Mouse (Mus musculus): Measurements from ENCODE around the gene Cnppd1. TPM values are rescaled to one million over a fixed set of nuclear protein-coding genes. Genes with fewer than 3 reads are reported as not detected.
A peak's percentile ranks its signal among the peaks of the same experiment; 100 is the strongest.

The Cnppd1 gene
- polyA plus RNA-seq, 1 experiment from 2014 or later, result 52.3 TPM

DNA sequence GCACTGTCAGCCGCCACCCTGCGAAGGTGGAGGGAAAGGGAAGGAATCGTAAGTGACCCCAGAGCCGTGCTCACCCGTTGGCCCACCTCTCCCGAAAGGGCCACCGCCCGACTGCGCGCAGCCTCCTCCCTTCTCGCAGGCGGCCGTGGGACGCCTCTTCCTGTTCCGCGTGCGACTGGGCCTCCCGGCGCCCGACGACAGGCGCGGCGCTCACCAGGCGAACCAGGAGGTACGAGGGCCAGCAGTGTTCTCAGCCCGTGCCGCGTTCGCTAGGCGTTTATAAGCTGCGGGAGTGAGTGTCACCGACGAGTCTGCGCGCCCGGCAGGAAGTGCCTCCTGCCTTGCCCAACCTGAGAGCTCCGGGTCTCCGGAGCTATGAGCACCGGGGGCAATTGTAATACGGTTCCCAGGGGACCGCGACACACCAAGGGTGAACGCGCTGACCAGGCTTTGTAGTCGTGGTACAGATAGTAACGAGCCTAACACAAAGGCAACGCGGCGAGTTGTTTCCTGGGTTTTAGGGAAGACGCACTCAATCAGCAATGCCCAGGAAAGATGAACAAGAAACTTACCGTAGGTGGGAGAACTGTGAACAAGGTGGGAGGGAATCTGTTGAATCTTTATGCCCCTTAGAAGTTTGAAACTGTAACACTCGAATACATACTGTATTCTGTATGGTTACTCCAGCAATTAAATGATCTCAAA is 873 bp downstream of the Cnppd1 start:
- ATAC-seq (ENCODE audit: low FRiP score, low read depth), result 0 out of 2 replicates have a peak, but pooled peaks have one; percentile 4
- Histone ChIP-seq H3K9ac (peak overlapping the region; percentile 92), H3K9me3 (no peaks in the 10 kb centered on the region), H3K27me3 (no peaks in the 10 kb centered on the region), H3K27ac (replicated peaks) (peak overlapping the region; percentile 99), H3K4me3 (peak overlapping the region; percentile 90), H3K4me2 (peak overlapping the region; percentile 98), H3K36me3 (peaks cover 47% of the 10 kb centered on the region), H3K4me1 (replicated peaks) (peaks cover 39% of the 10 kb centered on the region)
- WGBS, result under 1% methylated on average over 47 of the region's 53 CpGs

DNA sequence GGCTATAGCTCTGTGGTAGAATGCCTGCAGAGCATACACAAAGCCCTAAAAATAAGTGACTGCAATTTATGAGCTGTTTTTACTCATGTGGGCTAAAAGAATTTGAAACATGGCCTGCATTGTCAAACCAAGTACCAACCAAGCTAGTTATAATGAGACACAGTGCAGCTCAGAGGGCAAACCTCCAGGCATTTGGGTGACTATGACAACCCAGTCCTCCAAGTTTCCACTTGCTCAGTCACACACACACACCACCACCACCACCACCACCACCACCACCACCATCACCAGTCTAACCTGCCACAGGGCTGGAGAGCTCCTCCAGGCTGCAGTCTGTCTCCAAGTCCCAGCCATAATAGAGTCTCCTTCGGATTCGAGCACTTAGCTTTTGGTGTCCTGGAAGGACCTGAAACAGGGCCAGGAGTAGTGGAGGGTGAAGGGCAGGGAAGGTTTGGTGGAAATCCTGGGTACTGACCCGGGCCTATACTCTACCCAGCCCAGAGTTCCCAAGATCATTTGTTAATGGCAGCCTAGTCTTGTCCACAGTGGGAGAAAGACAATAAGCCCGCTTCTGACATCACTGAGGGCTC is 1.8 kb downstream of the Cnppd1 start:
- no peaks in the 10 kb centered on the region for H3K27me3 ChIP-seq
- peaks cover 47% of the 10 kb centered on the region for H3K36me3 ChIP-seq
- peak overlapping the region; percentile 92 for H3K9ac ChIP-seq
- peak overlapping the region; percentile 98 for H3K4me2 ChIP-seq
- H3K27ac ChIP-seq (replicated peaks), result peak overlapping the region; percentile 99
- peak overlapping the region; percentile 90 for H3K4me3 ChIP-seq
- H3K9me3 ChIP-seq, result no peaks in the 10 kb centered on the region
- no peak for ATAC-seq (ENCODE audit: low FRiP score, low read depth)
- H3K4me1 ChIP-seq (replicated peaks), result peaks cover 39% of the 10 kb centered on the region
- 52% methylated on average over 4 of the region's 4 CpGs for WGBS

- Histone ChIP-seq H3K36me3 (peaks cover 36% of the 10 kb centered on the region), H3K27ac (replicated peaks) (no peak overlapping the region), H3K9me3 (no peaks in the 10 kb centered on the region), H3K27me3 (no peaks in the 10 kb centered on the region), H3K4me2 (no peak overlapping the region), H3K4me3 (no peak overlapping the region), H3K9ac (no peak overlapping the region), H3K4me1 (replicated peaks) (peaks cover 24% of the 10 kb centered on the region)
- no peak for ATAC-seq (ENCODE audit: low FRiP score, low read depth)
- WGBS, result 94% methylated on average over 2 of the region's 2 CpGs
Measured at GRCm38 (mm10) chr1:75138448-75138847, 4.1 kb downstream of the Cnppd1 start.

GRCm38 (mm10) chr1:75136730-75137129 is 5.8 kb downstream of the Cnppd1 start:
- Histone ChIP-seq H3K4me2 (no peak overlapping the region), H3K27me3 (no peaks in the 10 kb centered on the region), H3K36me3 (peaks cover 36% of the 10 kb centered on the region), H3K27ac (replicated peaks) (no peak overlapping the region), H3K9ac (no peak overlapping the region), H3K4me1 (replicated peaks) (peaks cover 23% of the 10 kb centered on the region), H3K9me3 (no peaks in the 10 kb centered on the region), H3K4me3 (no peak overlapping the region)
- 80% methylated on average over 3 of the region's 3 CpGs for WGBS
- no peak for ATAC-seq (ENCODE audit: low FRiP score, low read depth)

- H3K9ac ChIP-seq, result no peak overlapping the region
- H3K36me3 ChIP-seq, result peaks cover 36% of the 10 kb centered on the region
- H3K27ac ChIP-seq (replicated peaks), result no peak overlapping the region
- no peak overlapping the region for H3K4me3 ChIP-seq
- 86% methylated on average over 6 of the region's 6 CpGs for WGBS
- H3K9me3 ChIP-seq, result no peaks in the 10 kb centered on the region
- no peak overlapping the region for H3K4me2 ChIP-seq
- H3K27me3 ChIP-seq, result no peaks in the 10 kb centered on the region
- peaks cover 18% of the 10 kb centered on the region for H3K4me1 ChIP-seq (replicated peaks)
- no peak for ATAC-seq (ENCODE audit: low FRiP score, low read depth)
Measured at GRCm38 (mm10) chr1:75136293-75136692, 6.2 kb downstream of the Cnppd1 start.

DNA sequence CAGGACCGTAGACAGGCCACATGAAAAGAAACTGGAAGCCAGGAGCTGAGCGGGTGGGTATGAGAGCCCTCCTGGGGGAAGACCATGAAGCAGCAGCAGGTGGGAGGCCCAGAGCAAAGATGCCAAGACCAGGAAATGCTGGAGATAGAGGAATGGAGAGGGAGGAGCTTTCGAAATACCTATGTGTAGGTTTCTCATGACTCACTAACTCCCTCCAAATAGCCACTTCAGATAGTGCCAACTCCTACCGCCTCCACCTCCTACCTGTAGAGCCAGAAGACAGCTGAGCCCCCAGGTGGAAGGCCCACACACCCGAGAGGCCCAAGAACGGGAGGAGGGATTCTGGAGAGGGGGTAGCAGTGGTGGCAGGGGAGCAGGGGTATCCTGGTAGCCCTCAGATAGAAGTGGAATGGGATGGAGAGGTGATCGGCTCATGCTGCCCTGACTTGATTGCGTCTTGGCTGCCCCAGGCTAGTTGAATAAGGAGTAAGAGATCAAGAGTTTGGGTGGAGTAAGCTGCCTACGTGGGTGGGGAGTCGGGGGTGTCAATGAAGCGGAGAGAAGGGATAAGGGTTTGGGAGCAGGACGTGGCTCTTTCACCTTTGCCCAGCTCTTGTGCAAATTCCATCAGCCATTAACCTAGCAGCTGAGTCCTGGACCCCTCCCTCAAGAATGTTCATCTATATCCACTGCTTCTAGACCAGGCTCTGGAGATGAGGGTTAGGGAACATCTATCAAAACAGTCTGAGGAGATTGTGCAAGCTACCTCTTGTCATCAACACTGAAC is 8.9 kb downstream of the Cnppd1 start, which contains the start of gene Slc23a3:
Gene Slc23a3, minus strand, starts transcription at position 470 of the 787 bp plus-strand sequence.
- ATAC-seq (ENCODE audit: low FRiP score, low read depth), result no peak
- no peak within 1 kb of the TSS for H3K4me3 ChIP-seq

DNA sequence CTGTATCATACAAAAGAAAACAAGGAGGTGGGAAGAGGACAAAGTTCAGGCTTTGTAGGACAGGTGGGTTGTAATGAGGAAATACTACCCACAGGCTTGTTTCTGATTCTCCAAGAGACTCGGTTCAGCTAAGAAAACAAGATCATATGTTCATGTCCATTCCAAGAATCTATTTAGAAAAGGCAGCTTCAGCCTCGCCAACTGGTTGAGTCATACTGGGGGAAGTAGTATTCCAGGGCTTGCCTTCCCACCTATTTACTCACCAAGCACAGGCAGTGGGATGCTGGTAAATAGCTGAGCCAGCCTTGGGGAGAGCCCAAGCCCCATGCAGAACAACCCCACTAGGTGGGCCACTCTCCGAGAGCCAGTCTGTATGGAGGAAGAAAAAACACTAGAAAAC is 13.9 kb downstream of the Cnppd1 start:
- WGBS, result 86% methylated on average over 3 of the region's 3 CpGs
- H3K9me3 ChIP-seq, result no peaks in the 10 kb centered on the region
- no peak for ATAC-seq (ENCODE audit: low FRiP score, low read depth)

More for the DNA sequence above, 8.9 kb downstream of the Cnppd1 start, which contains the start of gene Slc23a3:
- H3K36me3 ChIP-seq, result peaks cover 27% of the 10 kb centered on the region
- H3K4me2 ChIP-seq, result no peak within 1 kb of the TSS
- no peaks in the 10 kb centered on the region for H3K27me3 ChIP-seq
- H3K9ac ChIP-seq, result no peak within 1 kb of the TSS
- H3K4me1 ChIP-seq (replicated peaks), result no peaks in the 10 kb centered on the region
- H3K27ac ChIP-seq (replicated peaks), result no peak within 1 kb of the TSS
- H3K9me3 ChIP-seq, result no peaks in the 10 kb centered on the region
- 68% methylated on average over 12 of the region's 12 CpGs for WGBS

GRCm38 (mm10) chr1:75125418-75125817 is 17.1 kb downstream of the Cnppd1 start:
- 0 out of 2 replicates have a peak overlapping the region, but pooled peaks have one; percentile 53 for H3K9ac ChIP-seq
- no peaks in the 10 kb centered on the region for H3K36me3 ChIP-seq
- H3K27ac ChIP-seq (replicated peaks), result peak overlapping the region; percentile 89; the same call in 1 of the 2 replicates
- peak overlapping the region; percentile 60 for H3K4me2 ChIP-seq
- no peaks in the 10 kb centered on the region for H3K9me3 ChIP-seq
- WGBS, result 38% methylated on average over 5 of the region's 5 CpGs
- H3K4me1 ChIP-seq (replicated peaks), result no peaks in the 10 kb centered on the region; the same call in 1 of the 2 replicates
- H3K27me3 ChIP-seq, result no peaks in the 10 kb centered on the region
- peak; percentile 6; the same call in 1 of the 2 replicates for ATAC-seq (ENCODE audit: low FRiP score, low read depth)
- peak overlapping the region; percentile 50 for H3K4me3 ChIP-seq

More for the DNA sequence above, 13.9 kb downstream of the Cnppd1 start:
- Histone ChIP-seq H3K4me1 (replicated peaks) (no peaks in the 10 kb centered on the region; the same call in 1 of the 2 replicates), H3K4me3 (no peak overlapping the region), H3K27me3 (no peaks in the 10 kb centered on the region), H3K36me3 (no peaks in the 10 kb centered on the region), H3K27ac (replicated peaks) (no peak overlapping the region), H3K4me2 (no peak overlapping the region), H3K9ac (no peak overlapping the region)

DNA sequence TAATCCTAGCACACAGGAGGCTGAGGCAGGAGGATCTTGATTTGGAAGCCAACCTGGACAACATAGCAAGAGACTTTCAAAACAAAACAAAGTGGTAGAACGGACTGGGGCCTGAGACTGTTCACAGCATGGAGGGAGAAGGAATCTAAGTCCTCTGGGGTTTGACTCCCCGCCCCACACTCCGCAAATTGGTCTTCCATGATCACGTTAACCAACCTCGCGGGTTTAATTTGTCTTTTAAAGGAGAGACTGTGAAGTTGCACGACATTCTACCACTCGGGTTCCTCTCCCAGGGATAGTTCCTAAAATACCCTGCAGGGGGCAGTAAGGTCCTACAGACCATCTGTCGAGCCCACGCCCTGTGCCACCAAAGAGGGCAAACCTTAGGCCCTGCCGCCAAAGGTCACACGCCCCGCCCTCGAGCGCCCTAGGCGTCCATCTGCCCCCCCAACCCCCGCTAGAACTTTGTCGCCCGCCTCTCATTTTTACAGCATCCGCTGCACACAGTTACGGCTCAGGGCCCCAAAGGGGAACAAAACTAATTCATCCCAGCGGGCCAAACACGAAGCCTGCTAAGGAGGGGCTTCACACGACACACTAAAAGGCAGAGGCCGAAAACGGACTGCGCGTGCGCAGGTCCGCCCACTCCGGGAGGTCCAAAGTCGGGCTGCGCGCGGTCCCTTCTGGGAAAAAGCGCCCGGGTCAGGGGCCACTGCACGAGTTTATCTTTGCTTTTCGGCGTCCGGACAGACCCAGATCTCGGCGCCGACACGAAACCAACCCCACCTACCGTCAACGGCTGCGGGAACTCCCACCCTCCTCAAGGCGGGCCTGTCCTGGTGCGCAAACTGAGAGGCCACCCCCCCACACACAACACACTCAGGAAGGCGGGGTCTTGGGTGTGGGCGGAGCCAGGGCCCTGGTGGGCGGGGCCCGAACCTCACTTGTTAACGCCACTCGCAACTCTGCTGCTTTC is 17.9 kb downstream of the Cnppd1 start, which contains the start of gene Nhej1:
Gene Nhej1, minus strand, starts transcription at position 855 of the 976 bp plus-strand sequence.
- Histone ChIP-seq H3K9ac (peak within 1 kb of the TSS; percentile 53), H3K4me3 (peak within 1 kb of the TSS; percentile 50), H3K27ac (replicated peaks) (peak within 1 kb of the TSS; percentile 89), H3K27me3 (no peaks in the 10 kb centered on the region), H3K4me2 (peak within 1 kb of the TSS; percentile 60), H3K4me1 (replicated peaks) (no peaks in the 10 kb centered on the region; the same call in 1 of the 2 replicates), H3K36me3 (no peaks in the 10 kb centered on the region), H3K9me3 (no peaks in the 10 kb centered on the region)
- WGBS, result 1% methylated on average over 56 of the region's 56 CpGs
- peak; percentile 95 for ATAC-seq (ENCODE audit: low FRiP score, low read depth)

GRCm38 (mm10) chr1:75122211-75122610 is 20.3 kb downstream of the Cnppd1 start:
- no peak overlapping the region for H3K27ac ChIP-seq (replicated peaks)
- H3K4me3 ChIP-seq, result no peak overlapping the region
- no peak for ATAC-seq (ENCODE audit: low FRiP score, low read depth)
- no peaks in the 10 kb centered on the region for H3K27me3 ChIP-seq
- H3K4me1 ChIP-seq (replicated peaks), result no peaks in the 10 kb centered on the region; the same call in 1 of the 2 replicates
- no peaks in the 10 kb centered on the region for H3K36me3 ChIP-seq
- no peaks in the 10 kb centered on the region for H3K9me3 ChIP-seq
- H3K4me2 ChIP-seq, result no peak overlapping the region
- WGBS, result 80% methylated on average over 3 of the region's 3 CpGs
- H3K9ac ChIP-seq, result no peak overlapping the region

All from hindbrain, embryonic 15.5 days (tissue).